Mouse (Mus musculus) midbrain, embryonic 13.5 days (tissue): ENCODE measurements around the gene Sh3gl1. TPM values are rescaled to one million over a fixed set of nuclear protein-coding genes. Genes with fewer than 3 reads are reported as not detected.

ENCODE experiments used
- ATAC-seq: fragments of 200-750 bp; cut with Nextera tagmentation; 2 replicates; pipeline ENCODE4 v1.8.0; 2017; ENCODE audit warnings: mild to moderate bottlenecking, moderate TSS enrichment, moderate library complexity
- H3K27ac ChIP-seq: fragments of 300-500 bp; sonication (generic); 2 replicates; pipeline ENCODE4 v1.5.1; 2015; ENCODE audit warnings: inconsistent platforms, mild to moderate bottlenecking, moderate library complexity
- H3K27me3 ChIP-seq: fragments of 300-500 bp; sonication (generic); 2 replicates; pipeline ENCODE4 v1.6.1; 2015; ENCODE audit warnings: mild to moderate bottlenecking, inconsistent platforms
- H3K36me3 ChIP-seq: fragments of 300-500 bp; sonication (generic); 2 replicates; pipeline ENCODE4 v1.6.1; 2015; ENCODE audit warnings: mild to moderate bottlenecking, inconsistent platforms
- H3K4me1 ChIP-seq: fragments of 300-500 bp; sonication (generic); replicated peaks from 2 replicates; pipeline ENCODE4 v1.6.1; 2015; ENCODE audit warnings: inconsistent platforms
- H3K4me2 ChIP-seq: fragments of 300-500 bp; sonication (generic); replicated peaks from 2 replicates; pipeline ENCODE4 v1.6.1; 2015; ENCODE audit warnings: moderate library complexity, mild to moderate bottlenecking, inconsistent platforms
- H3K4me3 ChIP-seq: fragments of 300-500 bp; sonication (generic); replicated peaks from 2 replicates; pipeline ENCODE4 v1.5.1; 2015; ENCODE audit warnings: mild to moderate bottlenecking, inconsistent platforms
- H3K9ac ChIP-seq: fragments of 300-500 bp; sonication (generic); replicated peaks from 2 replicates; pipeline ENCODE4 v1.6.1; 2015; ENCODE audit warnings: mild to moderate bottlenecking, inconsistent platforms
- H3K9me3 ChIP-seq: fragments of 300-500 bp; sonication (generic); 2 replicates; pipeline ENCODE4 v1.6.1; 2016; ENCODE audit warnings: mild to moderate bottlenecking, inconsistent platforms
- WGBS: fragments of 180-500 bp; shearing (Covaris S2); methylation state at CpG from one replicate; pipeline ENCODE4 v1.1.7; 2015; 5-methylcytosine and 5-hydroxymethylcytosine counted together
- polyA plus RNA-seq: library from polyadenylated mRNA; unstranded; fragments of >200 nt; fragmentation: Nextera tagmentation; extraction: Ambion mirVana; gene quantifications from 2 replicates; pipeline ENCODE4 v1.2.1, GENCODE M21; 2015

Sh3gl1 gene
- polyA plus RNA-seq, 1 experiment from 2014 or later: 123 TPM

GRCm38 (mm10) chr17:56016382-56016781 is 20.1 kb downstream of the Sh3gl1 start:
- peaks cover 85% of the 10 kb centered on the region for H3K36me3 ChIP-seq
- 91% methylated on average over 8 of the region's 8 CpGs for WGBS

GRCm38 (mm10) chr17:56015293-56015692 is 21.1 kb downstream of the Sh3gl1 start:
- Histone ChIP-seq H3K27ac (no peak overlapping the region), H3K9me3 (no peaks in the 10 kb centered on the region), H3K4me2 (no peak overlapping the region), H3K9ac (no peak overlapping the region), H3K4me1 (peaks cover 22% of the 10 kb centered on the region), H3K4me3 (no peak overlapping the region), H3K36me3 (peaks cover 92% of the 10 kb centered on the region), H3K27me3 (no peaks in the 10 kb centered on the region)
- no peak for ATAC-seq
- WGBS: 97% methylated on average over 9 of the region's 9 CpGs

More at GRCm38 (mm10) chr17:56016382-56016781, 20.1 kb downstream of the Sh3gl1 start:
- Histone ChIP-seq H3K4me1 (peaks cover 21% of the 10 kb centered on the region), H3K9ac (no peak overlapping the region), H3K4me2 (no peak overlapping the region), H3K27ac (no peak overlapping the region), H3K27me3 (no peaks in the 10 kb centered on the region), H3K9me3 (no peaks in the 10 kb centered on the region), H3K4me3 (no peak overlapping the region)
- no peak for ATAC-seq

GRCm38 (mm10) chr17:56011441-56011840 is 25.0 kb downstream of the Sh3gl1 start:
- peak overlapping the region; percentile 80 for H3K4me2 ChIP-seq
- H3K4me3 ChIP-seq: 0 out of 2 replicates have a peak overlapping the region, but pooled peaks have one; percentile 55
- H3K4me1 ChIP-seq: peaks cover 39% of the 10 kb centered on the region
- no peak overlapping the region for H3K27ac ChIP-seq
- peaks cover 55% of the 10 kb centered on the region for H3K36me3 ChIP-seq
- H3K9ac ChIP-seq: peak overlapping the region; percentile 76
- ATAC-seq: no peak
- H3K27me3 ChIP-seq: no peaks in the 10 kb centered on the region
- H3K9me3 ChIP-seq: no peaks in the 10 kb centered on the region
- 87% methylated on average over 7 of the region's 7 CpGs for WGBS

GRCm38 (mm10) chr17:56010681-56011080 is 25.8 kb downstream of the Sh3gl1 start:
- Histone ChIP-seq H3K9ac (peak overlapping the region; percentile 76), H3K27me3 (no peaks in the 10 kb centered on the region), H3K4me3 (peak overlapping the region; percentile 55), H3K4me2 (peak overlapping the region; percentile 80), H3K36me3 (peaks cover 47% of the 10 kb centered on the region), H3K27ac (no peak overlapping the region), H3K4me1 (peaks cover 39% of the 10 kb centered on the region), H3K9me3 (no peaks in the 10 kb centered on the region)
- 10% methylated on average over 9 of the region's 9 CpGs for WGBS
- no peak for ATAC-seq

GRCm38 (mm10) chr17:56010255-56010654 is 26.2 kb downstream of the Sh3gl1 start:
- 0 out of 2 replicates have a peak, but pooled peaks cover 3% of the 10 kb centered on the region for H3K27me3 ChIP-seq
- 70% methylated on average over 14 of the region's 14 CpGs for WGBS
- H3K9me3 ChIP-seq: no peaks in the 10 kb centered on the region
- H3K4me1 ChIP-seq: peaks cover 39% of the 10 kb centered on the region
- H3K4me2 ChIP-seq: peak overlapping the region; percentile 80
- peaks cover 43% of the 10 kb centered on the region for H3K36me3 ChIP-seq
- ATAC-seq: no peak
- H3K9ac ChIP-seq: peak overlapping the region; percentile 76
- H3K4me3 ChIP-seq: peak overlapping the region; percentile 55
- H3K27ac ChIP-seq: peak overlapping the region; percentile 93; the same call in 1 of the 2 replicates

- ATAC-seq: no peak
- peaks cover 39% of the 10 kb centered on the region for H3K4me1 ChIP-seq
- peak overlapping the region; percentile 55 for H3K4me3 ChIP-seq
- 51% methylated on average over 2 of the region's 2 CpGs for whole genome bisulfite sequencing
- peak overlapping the region; percentile 80 for H3K4me2 ChIP-seq
- H3K36me3 ChIP-seq: peaks cover 39% of the 10 kb centered on the region
- H3K9me3 ChIP-seq: no peaks in the 10 kb centered on the region
- H3K27me3 ChIP-seq: peaks cover 5% of the 10 kb centered on the region; the same call in 1 of the 2 replicates
- H3K9ac ChIP-seq: peak overlapping the region; percentile 76
- H3K27ac ChIP-seq: peak overlapping the region; percentile 93
Observed at GRCm38 (mm10) chr17:56009962-56010240, 26.5 kb downstream of the Sh3gl1 start.

GRCm38 (mm10) chr17:56009088-56009961 is 27.1 kb downstream of the Sh3gl1 start:
- WGBS: 2% methylated on average over 56 of the region's 62 CpGs
- H3K4me3 ChIP-seq: peak overlapping the region; percentile 55
- H3K27ac ChIP-seq: peak overlapping the region; percentile 93
- H3K9ac ChIP-seq: peak overlapping the region; percentile 76
- H3K4me2 ChIP-seq: peak overlapping the region; percentile 80
- H3K27me3 ChIP-seq: peaks cover 7% of the 10 kb centered on the region; the same call in 1 of the 2 replicates
- peak; percentile 91 for ATAC-seq
- no peaks in the 10 kb centered on the region for H3K9me3 ChIP-seq
- peaks cover 39% of the 10 kb centered on the region for H3K4me1 ChIP-seq
- peaks cover 35% of the 10 kb centered on the region for H3K36me3 ChIP-seq

- Histone ChIP-seq H3K9me3 (no peaks in the 10 kb centered on the region), H3K4me3 (peak overlapping the region; percentile 55), H3K27ac (peak overlapping the region; percentile 93), H3K27me3 (peaks cover 7% of the 10 kb centered on the region; the same call in 1 of the 2 replicates), H3K4me2 (peak overlapping the region; percentile 80), H3K36me3 (peaks cover 28% of the 10 kb centered on the region), H3K4me1 (peaks cover 39% of the 10 kb centered on the region), H3K9ac (peak overlapping the region; percentile 76)
- WGBS: under 1% methylated on average over 21 of the region's 21 CpGs
- peak; percentile 92 for ATAC-seq
Observed at GRCm38 (mm10) chr17:56008356-56009087, 27.9 kb downstream of the Sh3gl1 start.

GRCm38 (mm10) chr17:56007444-56008355 is 28.7 kb downstream of the Sh3gl1 start:
- WGBS: 36% methylated on average over 14 of the region's 14 CpGs
- Histone ChIP-seq H3K36me3 (peaks cover 20% of the 10 kb centered on the region), H3K4me2 (peak overlapping the region; percentile 80), H3K9me3 (no peaks in the 10 kb centered on the region), H3K27me3 (peaks cover 7% of the 10 kb centered on the region; the same call in 1 of the 2 replicates), H3K4me3 (peak overlapping the region; percentile 55), H3K4me1 (peaks cover 39% of the 10 kb centered on the region), H3K27ac (peak overlapping the region; percentile 93), H3K9ac (peak overlapping the region; percentile 48)
- ATAC-seq: peak; percentile 22; the same call in 1 of the 2 replicates

GRCm38 (mm10) chr17:56006956-56007355 is 29.5 kb downstream of the Sh3gl1 start:
- Histone ChIP-seq H3K4me1 (peaks cover 34% of the 10 kb centered on the region), H3K27ac (peak overlapping the region; percentile 93), H3K9me3 (no peaks in the 10 kb centered on the region), H3K9ac (no peak overlapping the region), H3K27me3 (peaks cover 7% of the 10 kb centered on the region), H3K36me3 (peaks cover 13% of the 10 kb centered on the region), H3K4me2 (no peak overlapping the region), H3K4me3 (no peak overlapping the region)
- WGBS: 54% methylated on average over 10 of the region's 10 CpGs
- ATAC-seq: no peak

- H3K9ac ChIP-seq: no peak within 1 kb of the TSS
- H3K9me3 ChIP-seq: no peaks in the 10 kb centered on the region
- H3K36me3 ChIP-seq: no peaks in the 10 kb centered on the region
- no peak for ATAC-seq
- no peak within 1 kb of the TSS for H3K27ac ChIP-seq
- H3K4me2 ChIP-seq: no peak within 1 kb of the TSS
- 55% methylated on average over 13 of the region's 13 CpGs for WGBS
- H3K27me3 ChIP-seq: peaks cover 15% of the 10 kb centered on the region
- H3K4me1 ChIP-seq: peaks cover 19% of the 10 kb centered on the region
- no peak within 1 kb of the TSS for H3K4me3 ChIP-seq
Observed at GRCm38 (mm10) chr17:56005415-56006061, 30.9 kb downstream of the Sh3gl1 start, which contains the start of the genes Stap2 and Mpnd. Stap2 (minus strand) TSS chr17:56005584. Mpnd (plus strand) TSS chr17:56005711.
